Mouse (Mus musculus): ENCODE measurements around the gene Rtn4rl1.

- TF ChIP-seq CTCF (IDR thresholded peaks at IDR 0.05; ENCODE audit: extremely low read depth, insufficient read depth, insufficient read length, insufficient replicate concordance) = no peak
- no peak for TF ChIP-seq POLR2A (IDR thresholded peaks at IDR 0.05; ENCODE audit: low read depth, low read length)
These were observed 36.5 kb upstream of the Rtn4rl1 start for GRCm38 (mm10) chr11:75157037-75157436.
